Mouse (Mus musculus) layer of hippocampus, postnatal 25 days (tissue): ENCODE results near the gene Mapk8ip2. TPM values are rescaled to one million over a fixed set of nuclear protein-coding genes. Genes with fewer than 3 reads are reported as not detected.
A peak's percentile ranks its signal among the peaks of the same experiment; 100 is the strongest.

Experiments used
- DNase-seq, 2 experiments: peaks; one replicate each; pipeline ENCODE4 v3.0.0; 2022; ENCODE audit warnings: mixed read lengths in 2 of 2, low spot score in 1 of 2; ENCODE audit errors: extremely low spot score in 1 of 2
- total RNA-seq, 2 experiments: library from RNA; stranded (reverse); gene quantifications; 2 replicates each; pipeline ENCODE4 v1.2.3; 2021

Mapk8ip2 gene
- total RNA-seq, 2 experiments from 2014 or later = 242 to 243 TPM

GRCm38 (mm10) chr15:89478622-89479021 is 24.9 kb downstream of the Mapk8ip2 start:
- DNase-seq = no peak

- no peak for DNase-seq
Observed at GRCm38 (mm10) chr15:89480584-89480983, 26.9 kb downstream of the Mapk8ip2 start.

GRCm38 (mm10) chr15:89488182-89488581 is 34.5 kb downstream of the Mapk8ip2 start:
- DNase-seq = no peak

GRCm38 (mm10) chr15:89488611-89489117 is 35.0 kb downstream of the Mapk8ip2 start:
- no peak for DNase-seq

- no peak for DNase-seq
Observed at GRCm38 (mm10) chr15:89494970-89495369, 41.3 kb downstream of the Mapk8ip2 start.

GRCm38 (mm10) chr15:89496131-89496530 is 42.4 kb downstream of the Mapk8ip2 start:
- DNase-seq = no peak

GRCm38 (mm10) chr15:89496841-89497240 is 43.1 kb downstream of the Mapk8ip2 start:
- no peak for DNase-seq

GRCm38 (mm10) chr15:89497391-89498048 is 43.8 kb downstream of the Mapk8ip2 start:
- no peak for DNase-seq

- peak in 1 of 2 experiments; percentile 67 for DNase-seq
Observed at GRCm38 (mm10) chr15:89498049-89498960, 44.6 kb downstream of the Mapk8ip2 start.

- DNase-seq = peak; percentile 21 to 76
Observed at GRCm38 (mm10) chr15:89498961-89499688, 45.4 kb downstream of the Mapk8ip2 start, which contains the start of gene Shank3. Shank3 (plus strand) TSS chr15:89499623.

GRCm38 (mm10) chr15:89499784-89500220 is 46.1 kb downstream of the Mapk8ip2 start:
- peak; percentile 58 to 71 for DNase-seq

GRCm38 (mm10) chr15:89500221-89500791 is 46.6 kb downstream of the Mapk8ip2 start:
- no peak for DNase-seq

- DNase-seq = no peak
Observed at GRCm38 (mm10) chr15:89501321-89501720, 47.6 kb downstream of the Mapk8ip2 start.

GRCm38 (mm10) chr15:89504838-89505237 is 51.1 kb downstream of the Mapk8ip2 start:
- no peak for DNase-seq

GRCm38 (mm10) chr15:89507751-89508150 is 54.0 kb downstream of the Mapk8ip2 start:
- no peak for DNase-seq

GRCm38 (mm10) chr15:89512679-89513078 is 59.0 kb downstream of the Mapk8ip2 start:
- DNase-seq = no peak
